Mouse (Mus musculus): ENCODE results near the gene Nmt2.

Nmt2 gene

GRCm38 (mm10) chr2:3283602-3284472, at the start of gene Nmt2:
TSS of gene Nmt2 (plus strand) at chr2:3284212.
- peak; percentile 100 for DNase-seq (ENCODE audit: low spot score)

- DNase-seq (ENCODE audit: low spot score), result no peak
These were observed 44.8 kb upstream of the Nmt2 start for GRCm38 (mm10) chr2:3239255-3239654.

- no peak for DNase-seq (ENCODE audit: low spot score)
These were observed 39.8 kb upstream of the Nmt2 start for GRCm38 (mm10) chr2:3244251-3244650.

- no peak for DNase-seq (ENCODE audit: low spot score)
These were observed 32.7 kb upstream of the Nmt2 start for GRCm38 (mm10) chr2:3251309-3251708.

GRCm38 (mm10) chr2:3266466-3266865, 17.5 kb upstream of the Nmt2 start:
- no peak for DNase-seq (ENCODE audit: low spot score)

GRCm38 (mm10) chr2:3267879-3268278, 16.1 kb upstream of the Nmt2 start:
- no peak for DNase-seq (ENCODE audit: low spot score)

- no peak for DNase-seq (ENCODE audit: low spot score)
These were observed 10.7 kb upstream of the Nmt2 start for GRCm38 (mm10) chr2:3273349-3273748.

- DNase-seq (ENCODE audit: low spot score), result no peak
These were observed 7.9 kb upstream of the Nmt2 start for GRCm38 (mm10) chr2:3276106-3276505.

- DNase-seq (ENCODE audit: low spot score), result no peak
These were observed 6.5 kb upstream of the Nmt2 start for GRCm38 (mm10) chr2:3277502-3277901.

GRCm38 (mm10) chr2:3281311-3281710, 2.7 kb upstream of the Nmt2 start:
- DNase-seq (ENCODE audit: low spot score), result no peak

GRCm38 (mm10) chr2:3282866-3283601, 978 bp upstream of the Nmt2 start:
- DNase-seq (ENCODE audit: low spot score), result peak; percentile 49

- peak; percentile 37 for DNase-seq (ENCODE audit: low spot score)
These were observed 615 bp downstream of the Nmt2 start for GRCm38 (mm10) chr2:3284473-3285180.

GRCm38 (mm10) chr2:3285181-3285530, 1.1 kb downstream of the Nmt2 start:
- peak; percentile 47 for DNase-seq (ENCODE audit: low spot score)

- DNase-seq (ENCODE audit: low spot score), result no peak
These were observed 1.7 kb downstream of the Nmt2 start for GRCm38 (mm10) chr2:3285709-3286108.

- DNase-seq (ENCODE audit: low spot score), result no peak
These were observed 2.2 kb downstream of the Nmt2 start for GRCm38 (mm10) chr2:3286243-3286642.

- DNase-seq (ENCODE audit: low spot score), result no peak
These were observed 5.6 kb downstream of the Nmt2 start for GRCm38 (mm10) chr2:3289581-3289980.

- DNase-seq (ENCODE audit: low spot score), result no peak
These were observed 8.2 kb downstream of the Nmt2 start for GRCm38 (mm10) chr2:3292170-3292569.

- no peak for DNase-seq (ENCODE audit: low spot score)
These were observed 11.8 kb downstream of the Nmt2 start for GRCm38 (mm10) chr2:3295826-3296225.

- no peak for DNase-seq (ENCODE audit: low spot score)
These were observed 21.5 kb downstream of the Nmt2 start for GRCm38 (mm10) chr2:3305426-3306025.

GRCm38 (mm10) chr2:3323132-3323531, 39.1 kb downstream of the Nmt2 start:
- DNase-seq (ENCODE audit: low spot score), result no peak

GRCm38 (mm10) chr2:3324381-3325130, 40.5 kb downstream of the Nmt2 start:
- DNase-seq (ENCODE audit: low spot score), result no peak

GRCm38 (mm10) chr2:3326547-3326946, 42.5 kb downstream of the Nmt2 start:
- DNase-seq (ENCODE audit: low spot score), result no peak

Data from c-Kit-positive CD71-positive TER-119-positive erythroid progenitor cells, embryonic 14.5 days (primary cell).